Mouse (Mus musculus) olfactory bulb, adult 2 months (tissue): ENCODE results near the gene Pbld1. TPM values are rescaled to one million over a fixed set of nuclear protein-coding genes. Genes with fewer than 3 reads are reported as not detected.

Source experiments
- H3K27ac ChIP-seq: fragments of 200-500 bp; 2 replicates; pipeline ENCODE4 v1.5.1; 2012; ENCODE audit warnings: low read depth, low read length; ENCODE audit not compliant: insufficient read depth
- H3K4me1 ChIP-seq: fragments of 200-500 bp; 2 replicates; pipeline ENCODE4 v1.6.1; 2012; ENCODE audit warnings: low read length; ENCODE audit not compliant: control insufficient read depth, insufficient read depth
- H3K4me3 ChIP-seq: fragments of 200-500 bp; 2 replicates; pipeline ENCODE4 v1.5.1; 2012; ENCODE audit warnings: mild to moderate bottlenecking, low read depth, low read length, moderate library complexity; ENCODE audit not compliant: insufficient read depth
- CTCF ChIP-seq: fragments of 200-500 bp; IDR thresholded peaks from 2 replicates; pipeline ENCODE4 v1.5.1; 2012; ENCODE audit warnings: low read depth, mild to moderate bottlenecking, low read length, moderate library complexity; ENCODE audit not compliant: insufficient read depth
- POLR2A ChIP-seq: fragments of 200-500 bp; IDR thresholded peaks from 2 replicates; pipeline ENCODE4 v1.6.1; 2012; ENCODE audit warnings: mild to moderate bottlenecking, low read depth, low read length, moderate library complexity; ENCODE audit not compliant: insufficient read depth
- WGBS: fragments of 180-500 bp; shearing (Covaris S2); methylation state at CpG from one replicate; pipeline ENCODE4 v1.1.7; 2018; 5-methylcytosine and 5-hydroxymethylcytosine counted together
- polyA plus RNA-seq: library from polyadenylated mRNA; stranded (reverse); fragments of >200 nt; gene quantifications from 2 replicates; pipeline ENCODE4 v1.2.4, GENCODE M21; 2012; ENCODE audit warnings: low replicate concordance; ENCODE audit not compliant: missing spikeins, insufficient read depth, insufficient read length

Gene Pbld1
- polyA plus RNA-seq, result not detected in 2 replicates

DNA sequence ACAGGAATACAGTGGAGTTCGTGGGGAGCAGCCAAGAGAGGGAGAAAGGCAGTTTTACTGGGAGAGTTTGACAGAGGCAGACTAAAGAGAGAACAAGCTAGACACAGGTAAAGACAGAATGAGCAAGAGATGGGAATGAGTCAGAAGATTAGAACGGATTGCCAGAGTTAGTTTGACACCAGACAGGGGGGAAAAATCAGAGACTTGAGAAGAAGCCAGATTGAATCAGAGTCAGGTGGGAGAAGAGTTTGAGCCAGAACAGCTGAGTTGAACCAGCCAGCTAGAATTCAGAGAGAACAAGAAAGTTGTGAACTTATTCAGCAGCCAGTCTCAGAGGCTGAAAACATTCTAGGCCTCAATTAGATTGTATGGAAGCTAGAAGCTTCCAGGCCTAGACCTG is at the start of gene Pbld1:
Gene Pbld1 (plus strand): TSS at position 301 of the 400 bp plus-strand sequence.
- TF ChIP-seq POLR2A (no peak), CTCF (no peak)
- H3K27ac ChIP-seq, result no peak within 1 kb of the TSS
- H3K4me1 ChIP-seq, result no peaks in the 10 kb centered on the region
- H3K4me3 ChIP-seq, result no peak within 1 kb of the TSS
- WGBS, result 89% methylated on average over 2 of the region's 2 CpGs

DNA sequence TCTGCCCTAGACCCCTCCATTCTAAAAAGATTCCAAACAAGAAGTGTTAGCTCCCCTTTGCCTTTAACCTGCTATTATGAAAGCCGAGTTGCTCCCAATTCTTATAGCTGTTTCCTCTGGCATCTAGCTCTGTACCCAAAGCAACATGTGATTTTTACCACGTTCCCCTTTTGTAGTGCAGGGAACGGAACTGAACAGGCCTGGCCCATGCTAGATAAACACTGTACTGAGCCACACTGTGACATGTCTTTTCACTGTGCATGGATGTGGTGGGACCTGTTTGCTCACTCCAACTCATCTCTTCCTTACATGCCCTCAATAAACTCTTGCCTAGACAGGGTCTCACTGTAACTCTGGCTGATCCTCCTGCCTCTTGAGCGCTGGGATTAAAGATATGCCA is 49.7 kb upstream of the Pbld1 start:
- H3K4me3 ChIP-seq, result no peak overlapping the region
- WGBS, result 67% methylated on average over 4 of the region's 4 CpGs
- H3K27ac ChIP-seq, result no peak overlapping the region
- no peaks in the 10 kb centered on the region for H3K4me1 ChIP-seq
- TF ChIP-seq POLR2A (no peak), CTCF (no peak)

DNA sequence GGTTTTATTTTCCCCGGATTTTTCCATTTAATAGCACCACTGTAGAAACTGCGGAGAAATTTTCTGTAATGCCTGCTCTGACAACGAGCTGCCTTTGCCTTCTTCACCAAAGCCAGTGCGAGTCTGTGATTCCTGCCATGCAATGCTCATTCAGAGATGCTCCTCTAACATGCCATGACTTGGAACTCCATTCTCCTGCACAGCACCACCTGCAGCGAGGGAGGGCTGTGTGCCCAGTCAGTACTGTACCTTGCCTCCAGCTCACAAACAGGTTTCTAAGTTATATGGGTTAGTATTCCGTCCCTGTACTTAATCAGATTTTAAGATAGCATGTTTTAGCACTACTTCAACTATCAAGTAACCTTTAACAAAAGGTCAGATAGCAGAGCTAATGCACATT is 48.4 kb upstream of the Pbld1 start:
- no peak for TF ChIP-seq POLR2A
- no peak for TF ChIP-seq CTCF
- Histone ChIP-seq H3K4me1 (no peaks in the 10 kb centered on the region), H3K4me3 (no peak overlapping the region), H3K27ac (no peak overlapping the region)
- WGBS, result 83% methylated on average over 6 of the region's 6 CpGs

DNA sequence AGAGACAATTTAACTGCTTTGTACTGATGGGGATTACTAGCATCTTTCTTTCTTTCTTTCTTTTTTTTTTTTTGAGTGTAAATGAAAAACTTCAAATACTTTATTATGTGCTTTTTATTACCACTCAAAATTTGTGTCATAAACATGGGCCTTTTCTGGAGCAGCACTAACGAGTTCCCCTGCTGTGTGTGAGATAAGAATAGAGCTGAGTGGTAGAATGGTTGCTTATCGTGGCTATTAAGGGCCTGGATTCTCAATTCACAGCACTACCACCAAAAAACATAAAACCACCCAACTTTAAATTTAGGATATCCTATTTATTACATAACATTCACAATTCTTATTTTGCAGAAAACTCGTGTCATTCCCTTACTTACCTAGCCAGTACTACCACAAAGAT is 46.5 kb upstream of the Pbld1 start:
- Histone ChIP-seq H3K27ac (no peak overlapping the region), H3K4me1 (no peaks in the 10 kb centered on the region), H3K4me3 (no peak overlapping the region)
- no peak for TF ChIP-seq CTCF
- TF ChIP-seq POLR2A, result no peak
- WGBS, result 33% methylated on average over 3 of the region's 3 CpGs

DNA sequence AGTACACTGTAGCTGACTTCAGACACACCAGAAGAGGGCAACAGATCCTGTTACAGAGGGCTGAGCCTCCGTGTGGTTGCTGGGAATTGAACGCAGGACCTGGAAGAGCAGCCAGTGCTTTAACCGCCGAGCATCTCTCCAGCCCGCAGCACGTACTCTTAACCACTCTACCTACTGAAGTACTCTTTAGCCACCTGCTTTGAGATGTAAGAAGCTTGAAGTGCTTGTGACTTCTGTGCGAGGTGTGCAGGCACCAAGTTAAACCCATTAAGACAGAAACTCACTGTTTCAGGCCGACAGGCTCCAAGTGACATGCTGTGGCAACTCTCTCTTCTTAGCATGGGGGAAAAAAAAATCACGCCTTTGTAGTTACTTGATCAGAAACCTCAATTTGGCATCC is 45.8 kb upstream of the Pbld1 start:
- TF ChIP-seq CTCF (no peak), POLR2A (no peak)

DNA sequence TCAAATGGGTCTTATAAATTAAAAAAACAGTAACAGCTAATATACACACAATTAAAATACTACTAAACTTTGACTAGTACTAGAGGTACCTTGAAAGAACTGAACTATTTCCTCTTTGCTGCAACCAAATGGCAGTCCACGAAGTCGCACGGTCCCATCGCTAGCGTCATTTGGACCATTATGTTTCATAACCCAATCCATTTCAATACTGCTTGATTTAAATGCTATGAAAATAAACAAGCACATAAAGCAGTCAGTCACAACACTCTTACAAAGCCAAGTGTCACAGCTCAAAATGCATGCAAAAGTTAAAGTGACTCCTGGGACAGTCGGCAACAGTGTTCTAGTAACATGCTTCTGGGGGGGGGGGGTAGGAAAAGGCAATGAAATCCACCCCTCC is 40.7 kb upstream of the Pbld1 start:
- Histone ChIP-seq H3K4me1 (peaks cover 4% of the 10 kb centered on the region; the same call in 1 of the 2 replicates), H3K27ac (no peak overlapping the region), H3K4me3 (no peak overlapping the region)
- no peak for TF ChIP-seq POLR2A
- TF ChIP-seq CTCF, result no peak
- WGBS, result 70% methylated on average over 6 of the region's 6 CpGs

More for the DNA sequence above, 45.8 kb upstream of the Pbld1 start:
- no peak overlapping the region for H3K27ac ChIP-seq
- H3K4me3 ChIP-seq, result no peak overlapping the region
- WGBS, result 86% methylated on average over 9 of the region's 9 CpGs
- 0 out of 2 replicates have a peak, but pooled peaks cover 2% of the 10 kb centered on the region for H3K4me1 ChIP-seq

DNA sequence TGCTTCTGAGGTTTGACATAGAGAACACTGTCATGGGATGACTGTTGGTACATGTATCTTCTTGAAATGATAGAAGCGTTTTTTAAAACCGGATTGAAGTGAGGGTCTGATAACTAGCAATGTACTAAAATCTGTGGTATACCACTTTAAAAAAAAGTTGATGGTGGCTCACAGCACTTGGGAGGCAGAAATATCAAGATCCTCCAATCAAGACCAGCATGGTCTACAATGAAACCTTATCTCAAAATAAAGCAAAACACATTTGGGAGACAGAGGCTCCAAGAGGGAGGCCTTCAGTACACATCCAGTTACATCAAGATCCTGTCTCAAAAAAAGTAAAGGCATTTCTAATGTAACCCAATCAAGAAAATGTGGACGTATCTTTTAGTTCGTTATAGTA is 38.3 kb upstream of the Pbld1 start:
- TF ChIP-seq CTCF, result no peak
- no peak for TF ChIP-seq POLR2A
- Histone ChIP-seq H3K4me1 (peaks cover 7% of the 10 kb centered on the region; the same call in 1 of the 2 replicates), H3K27ac (no peak overlapping the region), H3K4me3 (peak overlapping the region; percentile 22)
- 11% methylated on average over 4 of the region's 4 CpGs for WGBS

DNA sequence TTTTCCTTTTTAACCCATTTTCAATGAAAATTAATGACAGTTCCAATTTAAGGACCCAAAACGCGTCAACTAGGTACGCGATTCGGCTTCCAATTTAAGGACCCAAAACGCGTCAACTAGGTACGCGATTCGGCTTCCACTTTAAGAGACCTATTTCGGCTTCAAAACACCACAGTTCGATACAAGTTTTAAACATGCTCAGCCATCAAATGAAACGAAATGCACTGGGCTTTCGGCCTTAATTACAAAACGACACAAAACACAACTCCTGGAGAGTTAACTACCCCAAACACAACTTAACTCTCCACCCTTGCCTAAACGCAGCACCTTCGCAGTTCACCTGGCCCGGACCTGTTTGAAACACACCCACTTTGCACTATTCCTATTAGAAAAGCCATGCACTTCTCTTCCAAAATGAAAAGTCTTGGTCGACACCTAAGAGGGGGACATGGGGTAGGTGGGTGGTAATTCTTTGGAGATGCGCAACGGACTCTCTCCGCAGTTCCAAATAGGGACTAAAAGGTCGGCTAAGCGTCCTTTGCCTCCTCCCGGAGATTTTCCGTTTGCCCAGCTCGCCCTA is 37.3 kb upstream of the Pbld1 start:
- Histone ChIP-seq H3K27ac (peak overlapping the region; percentile 100), H3K4me3 (peak overlapping the region; percentile 96), H3K4me1 (peaks cover 7% of the 10 kb centered on the region; the same call in 1 of the 2 replicates)
- WGBS, result under 1% methylated on average over 27 of the region's 27 CpGs
- TF ChIP-seq CTCF (no peak), POLR2A (no peak)

DNA sequence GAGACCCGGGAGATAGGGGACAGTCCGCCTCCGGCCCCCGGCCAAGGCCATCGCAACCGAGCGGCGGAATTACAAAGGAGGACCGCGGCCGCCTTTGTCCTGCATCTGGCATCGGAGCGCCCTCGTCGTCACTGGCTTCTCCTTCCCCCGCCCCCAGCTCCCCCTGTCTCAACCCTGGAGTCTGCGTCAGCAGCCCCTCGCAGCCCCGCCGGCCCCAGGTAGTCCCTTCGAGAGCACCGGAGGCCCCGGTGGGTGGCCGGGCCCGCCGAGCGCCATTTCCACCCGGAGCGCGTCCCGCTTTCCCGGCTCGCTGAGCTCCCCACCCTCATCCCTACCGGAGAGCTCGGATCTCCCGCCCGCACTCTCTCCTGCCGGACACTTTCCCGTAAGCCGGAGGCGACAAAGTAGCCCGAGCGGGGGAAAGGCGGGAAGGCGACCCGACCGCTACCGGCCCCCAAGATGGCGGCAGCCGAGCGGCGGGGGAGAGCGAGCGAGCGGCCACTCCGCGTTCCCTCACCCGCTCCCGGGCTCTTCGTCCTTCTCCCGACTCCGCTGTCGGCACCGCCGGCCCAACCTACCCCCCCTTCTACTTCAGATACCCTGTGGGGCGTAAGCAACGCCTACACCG is 36.7 kb upstream of the Pbld1 start:
- no peak for TF ChIP-seq POLR2A
- TF ChIP-seq CTCF, result no peak
- H3K4me1 ChIP-seq, result peaks cover 7% of the 10 kb centered on the region; the same call in 1 of the 2 replicates
- H3K27ac ChIP-seq, result peak overlapping the region; percentile 100
- under 1% methylated on average over 68 of the region's 68 CpGs for WGBS
- peak overlapping the region; percentile 96 for H3K4me3 ChIP-seq
